8 mouse cellular contexts compared by ENCODE assay signal in the genomic region with DNA sequence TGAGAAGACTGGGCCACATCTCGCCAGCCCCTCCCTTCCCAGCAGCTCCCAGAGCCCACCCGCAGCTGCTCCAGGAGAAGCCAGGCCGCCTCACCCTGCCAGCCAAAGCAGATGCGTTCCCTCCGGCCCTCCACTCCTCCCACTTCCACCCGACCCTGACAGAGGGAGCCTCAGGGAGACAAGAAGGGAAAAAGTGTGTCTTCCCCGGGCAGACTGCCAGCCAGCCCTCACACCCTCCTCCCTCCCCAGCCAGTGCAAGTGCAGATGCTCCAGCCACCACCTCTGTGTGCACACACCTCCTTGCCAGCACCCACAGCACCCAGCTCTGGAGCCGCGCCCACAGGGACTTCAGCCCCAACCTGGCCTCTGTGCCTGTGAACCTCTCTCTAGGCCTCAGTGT. TPM values are rescaled to one million over a fixed set of nuclear protein-coding genes. Genes with fewer than 3 reads are reported as not detected.
DNase-seq lines count a peak whose midpoint lies in the region; ATAC-seq and TF ChIP-seq lines count a peak whose summit lies in the region.

No protein-coding gene starts in this region.

- peaks cover 68% of the 10 kb centered on the region for H3K4me1 ChIP-seq in embryonic facial prominence, embryonic 15.5 days
- no peaks in the 10 kb centered on the region for H3K4me1 ChIP-seq in hindbrain, postnatal 0 days (ENCODE audit: insufficient read depth, low read length)
- H3K4me1 ChIP-seq in midbrain, postnatal 0 days (ENCODE audit: insufficient read depth, low read length) = peaks cover 2% of the 10 kb centered on the region; the same call in 1 of the 2 replicates

- intact Hi-C loops in left cerebral cortex, postnatal 4 days (cut with DNase I) = no loop called here

- 25% methylated on average over 9 of the region's 9 CpGs for WGBS in embryonic facial prominence, embryonic 15.5 days
- 42% methylated on average over 9 of the region's 9 CpGs for WGBS in hindbrain, postnatal 0 days
- 49% methylated on average over 9 of the region's 9 CpGs for WGBS in midbrain, postnatal 0 days

- peak overlapping the region; percentile 68 for H3K27ac ChIP-seq in embryonic facial prominence, embryonic 15.5 days (replicated peaks)
- no peak overlapping the region for H3K27ac ChIP-seq in hindbrain, postnatal 0 days
- 0 out of 2 replicates have a peak overlapping the region, but pooled peaks have one; percentile 32 for H3K27ac ChIP-seq in midbrain, postnatal 0 days (ENCODE audit: low read depth, low read length)

- no peak for TF ChIP-seq CTCF in hindbrain, postnatal 0 days (IDR thresholded peaks at IDR 0.05; ENCODE audit: low read depth)
- TF ChIP-seq CTCF in midbrain, postnatal 0 days (IDR thresholded peaks at IDR 0.05) = no peak

- ATAC-seq in embryonic facial prominence, embryonic 15.5 days (ENCODE audit: insufficient number of reproducible peaks, low FRiP score, low TSS enrichment, low read depth) = peak; percentile 26; the same call in 1 of the 2 replicates
- no peak for ATAC-seq in hindbrain, postnatal 0 days
- no peak for ATAC-seq in midbrain, postnatal 0 days (ENCODE audit: low FRiP score)

- 0 out of 2 replicates have a peak overlapping the region, but pooled peaks have one; percentile 9 for H3K4me2 ChIP-seq in embryonic facial prominence, embryonic 15.5 days (replicated peaks)
- no peak overlapping the region for H3K4me2 ChIP-seq in hindbrain, postnatal 0 days (ENCODE audit: low read depth, low read length)
- H3K4me2 ChIP-seq in midbrain, postnatal 0 days (ENCODE audit: low read depth, low read length, poor library complexity, severe bottlenecking) = no peak overlapping the region

- no peaks in the 10 kb centered on the region for H3K27me3 ChIP-seq in embryonic facial prominence, embryonic 15.5 days
- no peaks in the 10 kb centered on the region for H3K27me3 ChIP-seq in hindbrain, postnatal 0 days (ENCODE audit: insufficient read depth, low read length)
- no peaks in the 10 kb centered on the region for H3K27me3 ChIP-seq in midbrain, postnatal 0 days (ENCODE audit: insufficient read depth, low read length)

- H3K4me3 ChIP-seq in embryonic facial prominence, embryonic 15.5 days (replicated peaks) = no peak overlapping the region
- H3K4me3 ChIP-seq in hindbrain, postnatal 0 days (ENCODE audit: low read length) = no peak overlapping the region
- no peak overlapping the region for H3K4me3 ChIP-seq in midbrain, postnatal 0 days (ENCODE audit: low read depth, low read length)

- no peaks in the 10 kb centered on the region for H3K36me3 ChIP-seq in embryonic facial prominence, embryonic 15.5 days
- no peaks in the 10 kb centered on the region for H3K36me3 ChIP-seq in hindbrain, postnatal 0 days (ENCODE audit: insufficient read depth, low read length)
- no peaks in the 10 kb centered on the region for H3K36me3 ChIP-seq in midbrain, postnatal 0 days (ENCODE audit: insufficient read depth, low read length)

- peak; percentile 38 for DNase-seq in left cerebral cortex, postnatal 4 days
- no peak for DNase-seq in left cerebral cortex, adult 18-20 months (ENCODE audit: low spot score in 2 of 2)
- DNase-seq in hindbrain, postnatal 0 days (ENCODE audit: low spot score) = peak; percentile 54
- peak; percentile 55 for DNase-seq in midbrain, postnatal 0 days (ENCODE audit: low spot score)
- no peak for DNase-seq in thymus, postnatal 10 days (ENCODE audit: low spot score in 2 of 2)
- DNase-seq in thymus, postnatal 14 days = no peak
- no peak for DNase-seq in layer of hippocampus, postnatal 25 days (ENCODE audit: extremely low spot score in 1 of 2, low spot score in 1 of 2)

- no peak overlapping the region for H3K9ac ChIP-seq in embryonic facial prominence, embryonic 15.5 days
- H3K9ac ChIP-seq in hindbrain, postnatal 0 days (replicated peaks; ENCODE audit: low read length) = no peak overlapping the region
- H3K9ac ChIP-seq in midbrain, postnatal 0 days (replicated peaks; ENCODE audit: low read length, poor library complexity, severe bottlenecking) = no peak overlapping the region

- no peaks in the 10 kb centered on the region for H3K9me3 ChIP-seq in embryonic facial prominence, embryonic 15.5 days (replicated peaks)
- H3K9me3 ChIP-seq in hindbrain, postnatal 0 days (ENCODE audit: low read length) = no peaks in the 10 kb centered on the region
- no peaks in the 10 kb centered on the region for H3K9me3 ChIP-seq in midbrain, postnatal 0 days (ENCODE audit: low read length)

RNA-seq across cellular contexts. Expression of gene Cspg4, which starts 12.0 kb away (rescaled TPM):
- total RNA-seq in left cerebral cortex, postnatal 4 days (2021) = 10 to 100 TPM; 21.8 to 23.7 TPM
- 10 to 100 TPM; 11.1 to 12.9 TPM for total RNA-seq in left cerebral cortex, adult 18-20 months (2021)
- polyA plus RNA-seq in embryonic facial prominence, embryonic 15.5 days (2015; fragmentation: Nextera tagmentation; extraction: Ambion mirVana) = 31.2 and 34.1 TPM in 2 replicates
- total RNA-seq in hindbrain, postnatal 0 days (2014; rRNA removed) = 42.1 and 46.6 TPM in 2 replicates
- polyA plus RNA-seq in hindbrain, postnatal 0 days (2015; fragmentation: Nextera tagmentation; extraction: Ambion mirVana) = 7.3 and 7.6 TPM in 2 replicates
- 31.6 and 37.3 TPM in 2 replicates for total RNA-seq in midbrain, postnatal 0 days (2014; rRNA removed)
- polyA plus RNA-seq in midbrain, postnatal 0 days (2015; fragmentation: Nextera tagmentation; extraction: Ambion mirVana) = 7.5 and 8.7 TPM in 2 replicates
- 10 to 100 TPM; 19.9 to 25.1 TPM for total RNA-seq in layer of hippocampus, postnatal 25 days (2021)

RNA-seq across cellular contexts. Expression of gene Odf3l1, which starts 12.3 kb away (rescaled TPM):
- total RNA-seq in left cerebral cortex, postnatal 4 days (2021) = not detected
- total RNA-seq in left cerebral cortex, adult 18-20 months (2021) = not detected
- polyA plus RNA-seq in embryonic facial prominence, embryonic 15.5 days (2015; fragmentation: Nextera tagmentation; extraction: Ambion mirVana) = 0.88 and 1.1 TPM in 2 replicates
- 0.42 TPM in 1 of 2 replicates, not detected in the other for total RNA-seq in hindbrain, postnatal 0 days (2014; rRNA removed)
- 0.14 and 0.16 TPM in 2 replicates for polyA plus RNA-seq in hindbrain, postnatal 0 days (2015; fragmentation: Nextera tagmentation; extraction: Ambion mirVana)
- 0.28 TPM in 1 of 2 replicates, not detected in the other for total RNA-seq in midbrain, postnatal 0 days (2014; rRNA removed)
- polyA plus RNA-seq in midbrain, postnatal 0 days (2015; fragmentation: Nextera tagmentation; extraction: Ambion mirVana) = 0.25 TPM in 1 of 2 replicates, not detected in the other
- total RNA-seq in layer of hippocampus, postnatal 25 days (2021) = not detected

RNA-seq across cellular contexts. Expression of gene Snx33, which starts 51.4 kb away (rescaled TPM):
- 1 to 10 TPM; 3.1 to 3.8 TPM for total RNA-seq in left cerebral cortex, postnatal 4 days (2021)
- 1 to 10 TPM; 6.8 to 7.4 TPM for total RNA-seq in left cerebral cortex, adult 18-20 months (2021)
- 10.3 and 12.2 TPM in 2 replicates for polyA plus RNA-seq in embryonic facial prominence, embryonic 15.5 days (2015; fragmentation: Nextera tagmentation; extraction: Ambion mirVana)
- 6.7 and 9.7 TPM in 2 replicates for total RNA-seq in hindbrain, postnatal 0 days (2014; rRNA removed)
- polyA plus RNA-seq in hindbrain, postnatal 0 days (2015; fragmentation: Nextera tagmentation; extraction: Ambion mirVana) = 2.3 and 2.4 TPM in 2 replicates
- 5.7 and 7.3 TPM in 2 replicates for total RNA-seq in midbrain, postnatal 0 days (2014; rRNA removed)
- polyA plus RNA-seq in midbrain, postnatal 0 days (2015; fragmentation: Nextera tagmentation; extraction: Ambion mirVana) = 1.6 and 1.7 TPM in 2 replicates
- total RNA-seq in layer of hippocampus, postnatal 25 days (2021) = 1 to 10 TPM; 8.1 to 8.4 TPM

Comparison
In these comparisons a context has a peak if more than half of its experiments do, and no peak if none do; other contexts are left out.
1. DNase-seq: peak in left cerebral cortex, postnatal 4 days (single experiment), hindbrain, postnatal 0 days (single experiment) and midbrain, postnatal 0 days (single experiment); none in left cerebral cortex, adult 18-20 months (0 of 2), thymus, postnatal 10 days (0 of 2), thymus, postnatal 14 days (single experiment) and layer of hippocampus, postnatal 25 days (0 of 2).